Mouse (Mus musculus): ENCODE measurements around the gene Clca3b. TPM values are rescaled to one million over a fixed set of nuclear protein-coding genes. Genes with fewer than 3 reads are reported as not detected.
"Not testable (repeated sequence)": the region's sequence is repeated elsewhere in the genome, so short reads cannot be mapped to it uniquely, and the experiment has no call there.

Gene Clca3b
- polyA plus RNA-seq, 1 experiment, result not detected

- Histone ChIP-seq H3K4me1 (ENCODE audit: control insufficient read depth) (no peaks in the 10 kb centered on the region), H3K4me3 (replicated peaks) (no peak overlapping the region), H3K36me3 (ENCODE audit: control insufficient read depth) (no peaks in the 10 kb centered on the region), H3K9me3 (ENCODE audit: control insufficient read depth, low read length) (no peaks in the 10 kb centered on the region), H3K27me3 (ENCODE audit: control insufficient read depth) (no peaks in the 10 kb centered on the region)
- TF ChIP-seq TAL1 (IDR thresholded peaks at IDR 0.05; ENCODE audit: low read length), result no peak
- no peak for TF ChIP-seq GATA1 (IDR thresholded peaks at IDR 0.05; ENCODE audit: low read length)
Observed at GRCm38 (mm10) chr3:144811821-144812220, 37.3 kb downstream of the Clca3b start.

GRCm38 (mm10) chr3:144808153-144808925, 40.8 kb downstream of the Clca3b start:
- not testable (repeated sequence) for H3K36me3 ChIP-seq (ENCODE audit: control insufficient read depth); H3K4me1 ChIP-seq (ENCODE audit: control insufficient read depth); H3K4me3 ChIP-seq (replicated peaks); H3K9me3 ChIP-seq (ENCODE audit: control insufficient read depth, low read length); H3K27me3 ChIP-seq (ENCODE audit: control insufficient read depth)

GRCm38 (mm10) chr3:144806626-144807025, 42.5 kb downstream of the Clca3b start:
- not testable (repeated sequence) for H3K9me3 ChIP-seq (ENCODE audit: control insufficient read depth, low read length); H3K4me3 ChIP-seq (replicated peaks); H3K4me1 ChIP-seq (ENCODE audit: control insufficient read depth); H3K36me3 ChIP-seq (ENCODE audit: control insufficient read depth); H3K27me3 ChIP-seq (ENCODE audit: control insufficient read depth)

GRCm38 (mm10) chr3:144801861-144802260, 47.3 kb downstream of the Clca3b start:
- TF ChIP-seq GATA1 (IDR thresholded peaks at IDR 0.05; ENCODE audit: low read length), result no peak
- TF ChIP-seq TAL1 (IDR thresholded peaks at IDR 0.05; ENCODE audit: low read length), result no peak
- Histone ChIP-seq H3K27me3 (ENCODE audit: control insufficient read depth) (no peaks in the 10 kb centered on the region), H3K36me3 (ENCODE audit: control insufficient read depth) (no peaks in the 10 kb centered on the region), H3K4me3 (replicated peaks) (no peak overlapping the region), H3K4me1 (ENCODE audit: control insufficient read depth) (no peaks in the 10 kb centered on the region), H3K9me3 (ENCODE audit: control insufficient read depth, low read length) (no peaks in the 10 kb centered on the region)

- TF ChIP-seq GATA1 (IDR thresholded peaks at IDR 0.05; ENCODE audit: low read length) (no peak), TAL1 (IDR thresholded peaks at IDR 0.05; ENCODE audit: low read length) (no peak)
- H3K9me3 ChIP-seq (ENCODE audit: control insufficient read depth, low read length), result no peaks in the 10 kb centered on the region
- H3K4me1 ChIP-seq (ENCODE audit: control insufficient read depth), result no peaks in the 10 kb centered on the region
- peak overlapping the region; percentile 5 for H3K4me3 ChIP-seq (replicated peaks)
- H3K27me3 ChIP-seq (ENCODE audit: control insufficient read depth), result no peaks in the 10 kb centered on the region
- H3K36me3 ChIP-seq (ENCODE audit: control insufficient read depth), result no peaks in the 10 kb centered on the region
Observed at GRCm38 (mm10) chr3:144785181-144786148, 63.7 kb downstream of the Clca3b start.

Other genes with a start within 250 kb of the Clca3b start
- 15.0 and 16.1 TPM in 2 replicates for gene Sh3glb1, start 129.0 kb downstream of the Clca3b start, polyA plus RNA-seq (2012)
- not detected in 2 replicates for gene Clca3a1, start 88.4 kb downstream of the Clca3b start, polyA plus RNA-seq (2012)
- not detected in 2 replicates for gene Clca3a2, start 29.9 kb downstream of the Clca3b start, polyA plus RNA-seq (2012)
- gene Clca4b, start 83.2 kb upstream of the Clca3b start, polyA plus RNA-seq (2012), result not detected in 2 replicates
- not detected in 2 replicates for gene Clca4a, start 125.7 kb upstream of the Clca3b start, polyA plus RNA-seq (2012)
- gene Clca1, start 183.4 kb upstream of the Clca3b start, polyA plus RNA-seq (2012), result not detected in 2 replicates

Measured in erythroblast, embryonic 14.5 days (primary cell).